In the genomic region with DNA sequence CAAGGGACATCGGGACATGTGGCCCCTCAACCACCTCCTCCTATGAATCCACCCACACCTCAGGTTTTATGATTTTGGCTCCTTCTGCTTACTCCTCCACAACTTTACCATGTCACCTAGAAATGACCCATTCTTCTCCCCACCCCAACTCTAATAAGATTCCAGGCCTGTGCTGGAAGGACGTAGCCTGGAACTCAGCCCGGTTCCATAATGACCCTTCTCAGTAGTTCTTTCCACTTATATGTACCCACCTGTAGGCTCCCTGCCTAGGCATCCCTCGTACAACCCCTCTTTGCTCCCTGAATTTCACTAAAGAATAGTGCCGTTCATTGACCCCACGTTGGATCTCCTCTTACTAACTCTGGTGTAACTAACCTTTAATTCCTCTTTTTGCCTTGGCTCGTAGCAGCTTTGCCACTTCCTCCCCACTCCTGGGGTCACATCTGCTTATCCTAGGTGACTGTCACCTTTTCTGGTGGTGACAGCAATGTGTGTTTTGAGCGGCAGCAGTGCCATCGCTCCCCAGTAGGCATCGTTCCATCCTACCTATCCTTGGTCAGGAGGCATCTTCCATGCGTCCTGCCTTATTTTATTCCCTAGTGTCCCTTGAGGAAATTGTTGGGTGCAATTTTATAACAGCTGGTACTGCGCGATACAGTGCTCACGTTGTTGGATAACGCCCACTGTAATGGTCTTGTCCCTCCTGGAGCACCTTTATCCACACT, we compare ENCODE assay signal across 7 mouse cellular contexts. TPM values are rescaled to one million over a fixed set of nuclear protein-coding genes. Genes with fewer than 3 reads are reported as not detected.
A peak's percentile ranks its signal among the peaks of the same experiment; 100 is the strongest.
DNase-seq lines count a peak whose midpoint lies in the region; ATAC-seq lines count a peak whose summit lies in the region.

No protein-coding gene starts in this region.

- ATAC-seq in forebrain, embryonic 14.5 days = no peak
- ATAC-seq in limb, embryonic 12.5 days (ENCODE audit: insufficient number of reproducible peaks, insufficient read depth, low FRiP score, low TSS enrichment, low read depth) = no peak
- no peak for ATAC-seq in neural tube, embryonic 12.5 days (ENCODE audit: low FRiP score, low read depth)

- H3K4me3 ChIP-seq in forebrain, embryonic 14.5 days (ENCODE audit: low read depth, low read length) = peak overlapping the region; percentile 98
- H3K4me3 ChIP-seq in limb, embryonic 12.5 days (replicated peaks) = peak overlapping the region; percentile 99
- H3K4me3 ChIP-seq in neural tube, embryonic 12.5 days = peak overlapping the region; percentile 99

- 48% methylated on average over 15 of the region's 15 CpGs for WGBS in forebrain, embryonic 14.5 days
- 49% methylated on average over 15 of the region's 15 CpGs for WGBS in limb, embryonic 12.5 days
- 52% methylated on average over 15 of the region's 15 CpGs for WGBS in neural tube, embryonic 12.5 days

- DNase-seq in 416B (ENCODE audit: low read depth) = peak; percentile 64
- DNase-seq in A20 (ENCODE audit: low read depth, low spot score) = peak; percentile 60
- no peak for DNase-seq in forebrain, embryonic 14.5 days (ENCODE audit: low spot score)
- no peak for DNase-seq in frontal cortex, postnatal 36 days (ENCODE audit: low spot score in 2 of 2)
- no peak for DNase-seq in cerebellum, adult 8-10 months

- H3K27ac ChIP-seq in forebrain, embryonic 14.5 days (ENCODE audit: low read depth, low read length) = no peak overlapping the region
- H3K27ac ChIP-seq in limb, embryonic 12.5 days = peak overlapping the region; percentile 96; the same call in 1 of the 2 replicates
- no peak overlapping the region for H3K27ac ChIP-seq in neural tube, embryonic 12.5 days

- no peaks in the 10 kb centered on the region for H3K27me3 ChIP-seq in forebrain, embryonic 14.5 days (replicated peaks; ENCODE audit: control insufficient read depth, insufficient read depth, low read length)
- no peaks in the 10 kb centered on the region for H3K27me3 ChIP-seq in limb, embryonic 12.5 days
- no peaks in the 10 kb centered on the region for H3K27me3 ChIP-seq in neural tube, embryonic 12.5 days (replicated peaks)

- peak overlapping the region; percentile 88 for H3K4me2 ChIP-seq in forebrain, embryonic 14.5 days (ENCODE audit: low read length)
- peak overlapping the region; percentile 92 for H3K4me2 ChIP-seq in limb, embryonic 12.5 days
- H3K4me2 ChIP-seq in neural tube, embryonic 12.5 days (replicated peaks) = peak overlapping the region; percentile 91

- H3K4me1 ChIP-seq in forebrain, embryonic 14.5 days (ENCODE audit: control insufficient read depth, insufficient read depth, low read length) = peaks cover 21% of the 10 kb centered on the region
- H3K4me1 ChIP-seq in limb, embryonic 12.5 days (replicated peaks) = peaks cover 30% of the 10 kb centered on the region
- peaks cover 30% of the 10 kb centered on the region for H3K4me1 ChIP-seq in neural tube, embryonic 12.5 days

- no peaks in the 10 kb centered on the region for H3K9me3 ChIP-seq in forebrain, embryonic 14.5 days (replicated peaks; ENCODE audit: control insufficient read depth, low read length)
- no peaks in the 10 kb centered on the region for H3K9me3 ChIP-seq in limb, embryonic 12.5 days
- H3K9me3 ChIP-seq in neural tube, embryonic 12.5 days = no peaks in the 10 kb centered on the region

- peaks cover 33% of the 10 kb centered on the region for H3K36me3 ChIP-seq in forebrain, embryonic 14.5 days (ENCODE audit: control insufficient read depth, insufficient read depth, low read length)
- peaks cover 42% of the 10 kb centered on the region for H3K36me3 ChIP-seq in limb, embryonic 12.5 days
- H3K36me3 ChIP-seq in neural tube, embryonic 12.5 days = peaks cover 37% of the 10 kb centered on the region

- peak overlapping the region; percentile 100 for H3K9ac ChIP-seq in forebrain, embryonic 14.5 days (ENCODE audit: low read length)
- peak overlapping the region; percentile 98 for H3K9ac ChIP-seq in limb, embryonic 12.5 days (replicated peaks)
- H3K9ac ChIP-seq in neural tube, embryonic 12.5 days = peak overlapping the region; percentile 99

RNA-seq across cellular contexts. Expression of gene Ube2q1, which starts 1.0 kb away (rescaled TPM):
- 18.4 and 24.9 TPM in 2 replicates for polyA plus RNA-seq in forebrain, embryonic 14.5 days (2014; fragmentation: Nextera tagmentation; extraction: Ambion mirVana)
- 15.9 and 18.1 TPM in 2 replicates for polyA plus RNA-seq in limb, embryonic 12.5 days (2016; fragmentation: Nextera tagmentation; extraction: Ambion mirVana)
- 18.6 and 21.2 TPM in 2 replicates for polyA plus RNA-seq in neural tube, embryonic 12.5 days (2016; fragmentation: Nextera tagmentation; extraction: Ambion mirVana)

RNA-seq across cellular contexts. Expression of gene Chrnb2, which starts 10.0 kb away (rescaled TPM):
- polyA plus RNA-seq in forebrain, embryonic 14.5 days (2014; fragmentation: Nextera tagmentation; extraction: Ambion mirVana) = 22.7 and 25.5 TPM in 2 replicates
- 0.51 and 0.81 TPM in 2 replicates for polyA plus RNA-seq in limb, embryonic 12.5 days (2016; fragmentation: Nextera tagmentation; extraction: Ambion mirVana)
- polyA plus RNA-seq in neural tube, embryonic 12.5 days (2016; fragmentation: Nextera tagmentation; extraction: Ambion mirVana) = 26.2 and 28.0 TPM in 2 replicates

RNA-seq across cellular contexts. Expression of gene She, which starts 56.8 kb away (rescaled TPM):
- 0.93 and 0.95 TPM in 2 replicates for polyA plus RNA-seq in forebrain, embryonic 14.5 days (2014; fragmentation: Nextera tagmentation; extraction: Ambion mirVana)
- polyA plus RNA-seq in limb, embryonic 12.5 days (2016; fragmentation: Nextera tagmentation; extraction: Ambion mirVana) = 3.5 and 3.7 TPM in 2 replicates
- polyA plus RNA-seq in neural tube, embryonic 12.5 days (2016; fragmentation: Nextera tagmentation; extraction: Ambion mirVana) = 3.3 and 4.2 TPM in 2 replicates

RNA-seq across cellular contexts. Expression of gene Adar, which starts 59.6 kb away (rescaled TPM):
- polyA plus RNA-seq in forebrain, embryonic 14.5 days (2014; fragmentation: Nextera tagmentation; extraction: Ambion mirVana) = 20.4 and 26.6 TPM in 2 replicates
- polyA plus RNA-seq in limb, embryonic 12.5 days (2016; fragmentation: Nextera tagmentation; extraction: Ambion mirVana) = 15.5 and 15.7 TPM in 2 replicates
- polyA plus RNA-seq in neural tube, embryonic 12.5 days (2016; fragmentation: Nextera tagmentation; extraction: Ambion mirVana) = 17.8 and 21.7 TPM in 2 replicates

Comparison
In these comparisons a context has a peak if more than half of its experiments do, and no peak if none do; other contexts are left out.
1. DNase-seq: peak in 416B (single experiment) and A20 (single experiment); none in forebrain, embryonic 14.5 days (single experiment), frontal cortex, postnatal 36 days (0 of 2) and cerebellum, adult 8-10 months (single experiment).
2. RNA of gene Chrnb2, which starts 10.0 kb away (polyA plus RNA-seq): 26.2 to 28.0 TPM in neural tube, embryonic 12.5 days and 22.7 to 25.5 TPM in forebrain, embryonic 14.5 days; 0.51 to 0.81 TPM in limb, embryonic 12.5 days; every median in the first group is over 10 times any median in the second.
3. Peak in every context shown above with its lines, with median percentiles within 50 percentile points of each other: H3K4me2 ChIP-seq, H3K4me3 ChIP-seq and H3K9ac ChIP-seq.